Mouse (Mus musculus) midbrain, postnatal 0 days (tissue): ENCODE results near the gene Nemf. TPM values are rescaled to one million over a fixed set of nuclear protein-coding genes. Genes with fewer than 3 reads are reported as not detected.

Experiments used
- ATAC-seq: fragments of 200-750 bp; cut with Nextera tagmentation; 2 replicates; pipeline ENCODE4 v1.8.0; 2017; ENCODE audit warnings: moderate number of reproducible peaks, mild to moderate bottlenecking, moderate TSS enrichment, moderate library complexity; ENCODE audit not compliant: low FRiP score
- DNase-seq: peaks from one replicate; pipeline ENCODE4 v3.0.0-alpha.2; 2015; ENCODE audit warnings: low spot score
- H3K27ac ChIP-seq: fragments of 300-500 bp; sonication (generic); 2 replicates; pipeline ENCODE4 v1.5.1; 2014; ENCODE audit warnings: low read depth, mild to moderate bottlenecking, low read length, mixed read lengths
- H3K27me3 ChIP-seq: fragments of 300-500 bp; sonication (generic); 2 replicates; pipeline ENCODE4 v1.6.1; 2014; ENCODE audit warnings: low read length, control low read depth, mixed read lengths; ENCODE audit not compliant: insufficient read depth
- H3K36me3 ChIP-seq: fragments of 300-500 bp; sonication (generic); 2 replicates; pipeline ENCODE4 v1.6.1; 2014; ENCODE audit warnings: low read length, control low read depth, mixed read lengths; ENCODE audit not compliant: insufficient read depth
- H3K4me1 ChIP-seq: fragments of 300-500 bp; sonication (generic); 2 replicates; pipeline ENCODE4 v1.6.1; 2014; ENCODE audit warnings: mild to moderate bottlenecking, control low read depth, antibody characterized with exemption, low read length, mixed read lengths; ENCODE audit not compliant: insufficient read depth
- H3K4me2 ChIP-seq: fragments of 300-500 bp; sonication (generic); 2 replicates; pipeline ENCODE4 v1.6.1; 2014; ENCODE audit warnings: low read depth, mild to moderate bottlenecking, low read length, mixed read lengths; ENCODE audit not compliant: poor library complexity, severe bottlenecking
- H3K4me3 ChIP-seq: fragments of 300-500 bp; sonication (generic); 2 replicates; pipeline ENCODE4 v1.5.1; 2014; ENCODE audit warnings: low read depth, mild to moderate bottlenecking, low read length, moderate library complexity
- H3K9ac ChIP-seq: fragments of 300-500 bp; sonication (generic); replicated peaks from 2 replicates; pipeline ENCODE4 v1.6.1; 2014; ENCODE audit warnings: mild to moderate bottlenecking, low read length, moderate library complexity, mixed read lengths; ENCODE audit not compliant: poor library complexity, severe bottlenecking
- H3K9me3 ChIP-seq: fragments of 300-500 bp; sonication (generic); 2 replicates; pipeline ENCODE4 v1.6.1; 2016; ENCODE audit warnings: low read length, control low read depth
- CTCF ChIP-seq: IDR thresholded peaks from 2 replicates; pipeline ENCODE4 v1.5.1; 2016; ENCODE audit warnings: antibody characterized with exemption, mild to moderate bottlenecking
- WGBS: fragments of 180-500 bp; shearing (Covaris S2); extraction: QIAGEN DNeasy Blood & Tissue Kit; methylation state at CpG from one replicate; pipeline ENCODE4 v1.1.7; 2014; 5-methylcytosine and 5-hydroxymethylcytosine counted together
- polyA plus RNA-seq: library from polyadenylated mRNA; unstranded; fragments of >200 nt; fragmentation: Nextera tagmentation; extraction: Ambion mirVana; gene quantifications from 2 replicates; pipeline ENCODE4 v1.2.1, GENCODE M21; 2015
- total RNA-seq: library from RNA; depleted of rRNA; stranded (reverse); fragments of >200 nt; gene quantifications from 2 replicates; pipeline ENCODE4 v1.2.3, GENCODE M21; 2014

Nemf gene
- total and polyA plus RNA-seq, 2 experiments from 2014 or later: 24.0 to 69.6 TPM

DNA sequence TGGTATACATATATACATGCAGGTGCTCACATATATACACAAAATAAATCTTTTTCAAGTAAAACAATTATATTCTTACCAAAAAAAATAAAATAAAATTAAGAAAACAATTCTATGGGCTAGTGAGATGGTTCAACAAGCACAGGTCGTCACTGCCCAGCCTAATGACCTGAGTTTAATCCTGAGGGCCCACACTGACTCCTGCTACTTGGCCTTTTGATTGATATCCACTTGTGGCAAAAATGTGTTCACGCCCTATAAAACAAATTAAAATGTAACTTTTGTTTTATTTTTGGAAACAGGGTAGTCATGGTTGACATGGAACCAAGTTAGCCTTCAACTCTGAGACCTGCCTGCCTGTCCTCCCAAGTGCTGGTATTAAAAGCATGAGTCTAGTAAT lies 7.0 kb downstream of the Nemf start:
- Histone ChIP-seq H3K27ac (no peak overlapping the region), H3K4me1 (no peaks in the 10 kb centered on the region), H3K27me3 (no peaks in the 10 kb centered on the region), H3K4me3 (no peak overlapping the region), H3K9ac (no peak overlapping the region), H3K9me3 (no peaks in the 10 kb centered on the region), H3K36me3 (peaks cover 42% of the 10 kb centered on the region), H3K4me2 (no peak overlapping the region)
- ATAC-seq (no peak), DNase-seq (no peak)
- 92% methylated on average over 2 of the region's 2 CpGs for WGBS
- TF ChIP-seq CTCF: no peak

GRCm38 (mm10) chr12:69333547-69333946 lies 23.4 kb downstream of the Nemf start:
- peak; percentile 68 for TF ChIP-seq CTCF
- no peaks in the 10 kb centered on the region for H3K27me3 ChIP-seq
- 89% methylated on average over 2 of the region's 2 CpGs for WGBS
- peak; percentile 15 for DNase-seq
- H3K4me1 ChIP-seq: no peaks in the 10 kb centered on the region
- ATAC-seq: no peak
- H3K27ac ChIP-seq: no peak overlapping the region
- H3K4me2 ChIP-seq: no peak overlapping the region
- H3K9ac ChIP-seq: no peak overlapping the region
- H3K36me3 ChIP-seq: peaks cover 25% of the 10 kb centered on the region
- H3K9me3 ChIP-seq: no peaks in the 10 kb centered on the region
- H3K4me3 ChIP-seq: no peak overlapping the region

GRCm38 (mm10) chr12:69332147-69332546 lies 24.8 kb downstream of the Nemf start:
- Histone ChIP-seq H3K4me1 (no peaks in the 10 kb centered on the region), H3K4me2 (no peak overlapping the region), H3K27ac (no peak overlapping the region), H3K9me3 (no peaks in the 10 kb centered on the region), H3K36me3 (peaks cover 20% of the 10 kb centered on the region), H3K27me3 (no peaks in the 10 kb centered on the region), H3K4me3 (no peak overlapping the region), H3K9ac (no peak overlapping the region)
- no peak for TF ChIP-seq CTCF
- no peak for ATAC-seq
- no peak for DNase-seq
- 90% methylated on average over 1 of the region's 1 CpGs for WGBS

DNA sequence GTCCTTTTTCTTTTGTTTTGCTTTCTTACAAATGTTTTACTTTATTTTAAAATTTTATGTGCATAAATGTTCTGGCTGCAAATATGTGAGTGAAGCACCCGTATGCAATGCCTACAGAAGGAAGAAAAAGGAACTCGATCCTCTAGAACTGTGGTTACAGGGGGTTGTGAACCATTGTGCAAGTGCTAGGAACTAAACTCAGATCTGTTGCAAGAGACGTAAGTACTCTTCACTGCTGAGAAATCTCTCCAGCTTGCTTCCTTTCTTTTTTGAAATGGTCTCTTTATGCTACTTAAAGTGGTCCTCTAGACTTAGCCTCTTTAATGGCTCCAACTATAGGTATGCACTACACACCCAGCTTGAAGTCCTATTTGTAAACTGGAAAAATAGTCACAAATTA lies 25.8 kb downstream of the Nemf start:
- no peaks in the 10 kb centered on the region for H3K9me3 ChIP-seq
- no peak for ATAC-seq
- H3K27ac ChIP-seq: no peak overlapping the region
- no peaks in the 10 kb centered on the region for H3K4me1 ChIP-seq
- H3K4me2 ChIP-seq: no peak overlapping the region
- no peaks in the 10 kb centered on the region for H3K27me3 ChIP-seq
- no peak for DNase-seq
- no peak overlapping the region for H3K4me3 ChIP-seq
- no peak overlapping the region for H3K9ac ChIP-seq
- WGBS: 91% methylated on average over 3 of the region's 3 CpGs
- H3K36me3 ChIP-seq: peaks cover 15% of the 10 kb centered on the region
- no peak for TF ChIP-seq CTCF

- H3K27me3 ChIP-seq: no peaks in the 10 kb centered on the region
- no peaks in the 10 kb centered on the region for H3K9me3 ChIP-seq
- no peak for TF ChIP-seq CTCF
- H3K36me3 ChIP-seq: peaks cover 32% of the 10 kb centered on the region
- no peaks in the 10 kb centered on the region for H3K4me1 ChIP-seq
- no peak overlapping the region for H3K27ac ChIP-seq
- no peak overlapping the region for H3K4me3 ChIP-seq
- DNase-seq: no peak
- no peak overlapping the region for H3K9ac ChIP-seq
- ATAC-seq: no peak
- no peak overlapping the region for H3K4me2 ChIP-seq
Observed at GRCm38 (mm10) chr12:69318431-69318830, 38.5 kb downstream of the Nemf start.

DNA sequence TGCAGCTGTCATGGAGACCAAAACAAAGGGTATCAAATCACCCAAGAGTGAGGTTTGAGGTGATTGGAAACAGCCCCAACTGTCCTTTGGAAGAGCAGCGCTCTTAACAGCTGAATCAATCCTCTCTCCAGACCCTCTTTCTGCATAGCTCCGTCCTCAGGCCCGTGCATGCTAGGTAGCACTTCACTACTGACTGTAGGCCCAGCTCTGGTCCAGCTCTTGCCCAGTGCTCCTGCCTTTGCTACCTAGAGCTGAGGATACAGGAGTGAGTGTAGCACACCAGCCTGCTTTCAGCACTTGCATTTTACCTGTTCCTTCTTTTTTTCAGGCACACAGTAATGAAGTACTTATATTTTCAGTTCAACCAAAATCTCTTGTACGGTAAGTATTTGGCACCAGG lies 47.3 kb downstream of the Nemf start:
- peaks cover 73% of the 10 kb centered on the region for H3K36me3 ChIP-seq
- WGBS: 95% methylated on average over 4 of the region's 4 CpGs
- no peak overlapping the region for H3K9ac ChIP-seq
- H3K27ac ChIP-seq: no peak overlapping the region
- H3K4me1 ChIP-seq: no peaks in the 10 kb centered on the region
- no peak for ATAC-seq
- TF ChIP-seq CTCF: no peak
- DNase-seq: no peak
- H3K4me3 ChIP-seq: no peak overlapping the region
- H3K9me3 ChIP-seq: no peaks in the 10 kb centered on the region
- H3K4me2 ChIP-seq: no peak overlapping the region
- no peaks in the 10 kb centered on the region for H3K27me3 ChIP-seq

DNA sequence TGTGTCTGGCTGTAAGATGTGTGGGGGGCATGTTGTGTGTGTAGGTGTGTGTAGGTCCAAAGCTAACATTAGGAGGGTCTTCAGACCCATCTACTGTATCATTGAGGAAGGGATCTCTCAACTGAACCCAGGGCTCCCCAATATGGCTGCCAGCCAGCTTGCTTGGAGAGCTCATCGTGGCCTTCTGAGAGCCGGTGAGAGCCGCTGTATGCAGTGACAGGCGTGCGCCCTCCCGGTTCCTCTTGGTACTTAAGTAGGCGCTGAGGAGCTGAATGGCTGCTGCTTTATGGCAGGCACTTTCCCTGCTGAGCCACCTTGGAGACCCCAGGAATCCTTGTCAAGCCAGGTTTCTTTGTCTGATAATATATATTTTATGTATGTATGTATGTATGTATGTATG lies 50.6 kb downstream of the Nemf start:
- Histone ChIP-seq H3K36me3 (peaks cover 77% of the 10 kb centered on the region), H3K4me1 (no peaks in the 10 kb centered on the region), H3K27me3 (no peaks in the 10 kb centered on the region), H3K9me3 (no peaks in the 10 kb centered on the region), H3K4me2 (no peak overlapping the region), H3K27ac (no peak overlapping the region), H3K4me3 (no peak overlapping the region), H3K9ac (no peak overlapping the region)
- no peak for ATAC-seq
- WGBS: 96% methylated on average over 7 of the region's 7 CpGs
- no peak for DNase-seq
- no peak for TF ChIP-seq CTCF
